Mouse (Mus musculus): ENCODE data around the gene Lsamp.
"Not testable (repeated sequence)": the region's sequence is repeated elsewhere in the genome, so short reads cannot be mapped to it uniquely, and the experiment has no call there.

Gene Lsamp

DNA sequence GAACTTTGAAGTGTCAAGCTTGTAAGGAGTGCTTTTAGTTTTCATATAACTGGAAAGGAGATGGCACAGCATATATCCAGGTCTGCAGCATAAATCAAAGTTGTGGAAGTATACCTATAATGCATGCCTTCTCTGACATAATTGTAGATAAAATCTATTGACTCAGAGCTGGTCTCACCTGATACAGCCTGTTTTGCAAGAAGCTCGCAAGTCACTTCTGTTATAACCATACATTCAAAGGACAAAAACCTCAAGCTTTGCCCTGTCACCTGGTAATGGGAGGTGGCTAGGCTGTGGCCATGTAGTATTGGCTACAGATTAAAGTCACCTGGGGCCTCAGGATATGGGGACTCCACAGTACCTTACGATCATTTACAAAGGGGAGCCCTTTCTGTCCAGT is 507.4 kb downstream of the Lsamp start:
- no peak for DNase-seq (ENCODE audit: low read depth, low spot score)

DNA sequence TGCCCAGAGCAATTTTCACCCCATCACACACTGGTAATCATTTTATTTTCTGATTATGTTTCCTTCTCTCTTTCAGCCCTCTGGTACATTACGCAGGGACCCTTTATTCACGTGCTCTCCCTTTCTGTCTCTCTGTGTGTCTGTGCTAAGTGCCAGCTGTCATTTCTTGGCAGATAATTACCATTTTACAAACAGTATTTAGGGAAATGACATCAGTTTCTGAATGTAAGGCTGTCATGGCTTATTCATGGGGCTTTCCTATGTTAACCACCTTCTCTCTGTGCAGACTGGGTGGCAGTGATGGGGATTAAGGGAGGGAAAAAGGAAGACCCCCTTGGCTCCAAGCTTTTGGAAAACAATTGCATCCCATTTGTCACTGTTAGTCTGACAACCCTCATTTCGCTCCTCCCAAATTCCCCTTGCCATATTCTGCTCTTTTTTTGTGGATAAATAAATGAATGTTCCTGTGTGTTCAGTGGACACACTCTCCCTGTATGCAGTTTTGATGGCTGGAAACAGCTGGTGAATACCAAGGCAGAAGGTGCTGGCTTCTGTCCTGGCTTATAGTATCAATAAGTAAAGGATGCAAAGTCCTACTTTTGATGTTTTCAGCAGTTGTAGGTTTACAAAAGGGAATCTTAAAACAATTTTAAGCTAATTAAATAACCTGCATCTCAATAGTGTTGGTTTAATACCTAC is 520.2 kb downstream of the Lsamp start:
- DNase-seq (ENCODE audit: low read depth, low spot score), result peak; percentile 43

DNA sequence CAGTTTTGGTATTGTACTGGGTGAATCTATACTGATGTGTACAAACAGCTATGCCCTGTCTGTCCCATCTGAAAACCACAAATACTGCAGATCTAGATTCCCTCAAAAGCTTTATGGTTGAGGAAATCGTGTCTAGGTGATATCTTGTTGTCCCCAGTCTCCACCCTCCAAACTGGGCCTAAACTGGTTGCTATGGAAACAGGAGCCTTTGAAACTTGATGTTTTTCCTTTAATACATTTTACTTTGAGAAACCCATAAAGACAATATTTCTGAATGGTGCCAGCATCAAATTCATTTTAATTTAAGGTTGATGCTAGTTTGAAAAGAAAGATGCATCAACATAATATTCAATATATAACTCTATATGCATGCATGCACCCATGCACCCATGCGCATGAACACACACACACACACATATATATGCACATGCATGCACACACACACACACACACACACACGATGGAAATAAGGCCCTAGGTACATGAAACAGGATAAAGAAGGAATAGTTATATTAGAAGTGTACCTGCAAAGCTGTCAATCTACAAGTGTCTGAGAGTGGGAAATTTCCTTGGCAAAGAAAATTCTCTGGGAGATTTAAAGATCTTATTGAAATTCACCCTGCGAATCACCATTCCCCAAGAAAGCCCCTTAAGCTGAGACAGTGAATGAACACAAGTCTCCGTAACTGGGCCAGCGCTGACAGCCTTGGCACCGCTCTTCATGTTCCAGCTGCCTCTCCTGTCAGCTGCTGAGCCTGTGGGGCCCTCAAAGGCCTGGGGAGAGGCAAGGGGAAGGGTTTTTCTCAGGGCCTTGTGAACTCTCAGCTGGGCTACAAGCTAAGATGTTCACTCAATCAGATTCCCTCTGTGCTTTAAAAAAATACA is 525.2 kb downstream of the Lsamp start:
- DNase-seq (ENCODE audit: low read depth, low spot score), result peak; percentile 34

DNA sequence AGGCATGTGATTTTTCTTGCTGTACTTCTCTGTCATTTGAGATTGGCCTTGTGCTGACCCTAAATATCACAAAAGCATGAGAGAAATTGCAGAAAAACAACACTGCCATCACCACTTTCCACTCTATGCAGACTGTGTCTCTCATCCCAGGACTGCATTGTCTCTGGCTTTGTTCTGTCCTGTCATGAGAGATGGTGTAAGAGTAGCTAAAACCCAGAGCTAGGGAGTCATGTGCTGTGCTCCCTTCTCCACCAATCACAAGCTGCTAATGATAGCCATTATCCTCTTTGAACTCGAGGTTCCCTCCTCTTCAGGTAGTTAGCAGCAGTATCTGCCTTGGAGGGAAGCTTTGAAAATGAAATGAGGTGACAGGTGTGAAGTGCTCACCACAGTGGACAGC is 552.6 kb downstream of the Lsamp start:
- DNase-seq (ENCODE audit: low read depth, low spot score), result no peak

DNA sequence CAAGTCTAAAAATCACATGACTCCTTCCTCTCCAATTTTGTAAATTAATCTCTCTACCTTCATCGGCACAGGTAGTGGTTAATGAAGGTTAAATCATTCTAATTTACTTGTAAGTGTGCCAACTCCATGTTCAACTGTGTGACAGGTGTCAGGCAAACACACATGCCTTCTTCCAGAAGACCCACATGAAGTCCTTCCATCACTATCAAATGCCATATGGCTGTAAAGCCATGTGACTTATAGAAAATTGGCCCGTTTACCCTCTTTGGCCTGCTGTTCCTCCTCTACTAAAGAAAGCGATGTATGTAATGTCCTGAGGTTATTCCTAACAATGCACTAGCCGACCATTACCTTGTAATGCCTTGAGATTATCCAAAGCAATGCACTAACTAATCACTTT is 565.5 kb downstream of the Lsamp start:
- DNase-seq (ENCODE audit: low read depth, low spot score), result no peak

DNA sequence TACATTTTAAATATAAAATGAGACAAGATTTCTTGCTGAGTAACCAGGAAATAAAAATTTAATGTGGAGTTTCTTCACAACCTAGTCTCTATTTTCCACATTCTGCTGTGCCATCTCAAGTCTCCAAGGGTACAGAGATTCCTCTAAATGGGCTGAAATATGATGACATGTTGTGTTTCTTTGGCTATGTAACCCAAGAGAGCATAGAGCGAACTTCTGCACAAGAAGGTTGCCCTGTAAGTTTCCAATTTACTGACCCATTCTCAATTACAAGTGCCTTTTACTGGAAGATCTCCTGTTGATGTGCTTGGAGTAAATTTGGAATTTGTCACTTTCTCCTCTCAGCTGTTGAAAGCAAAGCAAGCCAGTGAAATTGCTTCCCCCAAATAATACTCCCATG is 571.4 kb downstream of the Lsamp start:
- DNase-seq (ENCODE audit: low read depth, low spot score), result no peak

DNA sequence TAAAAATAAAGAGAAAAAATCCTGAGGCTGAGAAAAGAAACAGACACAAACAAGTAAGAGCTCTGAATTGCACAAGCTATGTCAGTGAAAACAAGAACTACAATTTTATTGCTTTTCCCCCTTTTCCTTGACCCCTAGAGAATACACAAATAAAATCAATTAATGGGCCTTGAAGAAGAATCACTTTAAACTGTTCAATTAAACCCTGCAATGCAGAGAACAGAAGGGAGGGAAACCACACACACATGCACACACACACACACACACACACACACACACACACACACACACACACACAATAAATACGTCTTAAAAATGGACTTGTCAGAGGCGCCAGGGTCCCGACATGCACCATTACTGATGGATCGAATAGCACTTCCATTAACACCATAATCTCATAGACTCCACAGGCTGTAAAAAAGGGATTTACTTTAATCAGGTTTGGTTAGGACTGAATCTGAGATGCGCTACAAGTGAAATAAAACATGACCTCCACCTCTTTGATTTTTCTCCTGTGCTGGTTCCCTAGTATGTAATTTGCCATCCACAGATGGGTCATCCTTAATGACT is 573.6 kb downstream of the Lsamp start:
- no peak for DNase-seq (ENCODE audit: low read depth, low spot score)

DNA sequence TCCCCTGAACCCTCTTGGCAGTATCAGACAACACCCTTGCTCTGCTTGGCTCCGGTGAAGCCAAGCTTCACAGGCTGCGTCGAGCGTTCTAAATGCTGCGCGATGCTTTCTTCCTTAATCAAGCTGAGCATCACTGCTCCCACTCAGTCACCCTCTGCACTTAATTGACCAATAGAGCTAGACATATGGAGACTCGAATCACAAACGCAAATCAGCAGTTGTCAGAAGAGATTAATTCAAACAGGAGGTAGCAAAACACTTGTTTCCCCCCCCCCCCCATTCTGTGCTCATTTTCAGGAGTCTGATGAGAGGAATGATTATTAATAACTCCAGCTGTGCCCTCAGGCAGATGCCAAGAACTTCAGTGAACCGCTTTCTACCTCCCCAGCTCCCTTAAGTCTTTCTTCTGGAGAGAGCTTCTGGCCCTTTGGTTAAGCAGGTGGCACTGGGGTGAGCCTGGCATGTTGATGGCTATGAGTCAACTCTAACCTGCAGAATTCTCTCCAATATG is 583.3 kb downstream of the Lsamp start:
- DNase-seq (ENCODE audit: low read depth, low spot score), result no peak

DNA sequence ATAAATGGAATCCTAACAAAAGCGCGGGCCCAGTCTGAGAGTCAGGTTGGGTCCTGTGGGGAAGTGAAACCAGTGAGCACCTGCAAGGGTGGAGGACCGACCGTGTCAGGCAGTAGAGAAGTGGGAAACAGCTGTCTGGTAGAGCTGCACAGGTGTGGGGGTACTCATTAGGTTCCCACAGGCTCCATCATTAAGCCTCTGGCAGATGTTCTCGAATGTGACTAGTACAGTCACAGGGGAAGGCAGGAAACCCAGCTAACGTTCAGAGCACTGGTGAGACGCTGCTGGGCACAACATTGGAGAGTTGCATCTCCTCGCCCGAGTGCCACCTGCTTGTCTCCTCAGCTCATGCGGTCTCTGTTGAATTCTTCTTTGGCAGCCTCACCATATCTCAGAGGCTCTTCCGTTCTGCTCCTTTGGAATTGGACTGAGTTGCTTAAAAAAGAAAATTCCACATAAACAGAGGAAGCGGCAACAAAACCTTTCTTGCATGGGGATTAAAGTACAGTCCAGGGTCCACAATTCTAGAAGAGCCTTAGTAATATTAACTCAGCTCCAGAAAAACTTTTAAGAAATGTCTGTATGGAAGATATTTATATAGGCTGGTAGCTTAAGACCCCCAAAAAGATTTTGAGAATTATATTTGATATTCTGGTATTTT is 588.1 kb downstream of the Lsamp start:
- DNase-seq (ENCODE audit: low read depth, low spot score), result no peak

DNA sequence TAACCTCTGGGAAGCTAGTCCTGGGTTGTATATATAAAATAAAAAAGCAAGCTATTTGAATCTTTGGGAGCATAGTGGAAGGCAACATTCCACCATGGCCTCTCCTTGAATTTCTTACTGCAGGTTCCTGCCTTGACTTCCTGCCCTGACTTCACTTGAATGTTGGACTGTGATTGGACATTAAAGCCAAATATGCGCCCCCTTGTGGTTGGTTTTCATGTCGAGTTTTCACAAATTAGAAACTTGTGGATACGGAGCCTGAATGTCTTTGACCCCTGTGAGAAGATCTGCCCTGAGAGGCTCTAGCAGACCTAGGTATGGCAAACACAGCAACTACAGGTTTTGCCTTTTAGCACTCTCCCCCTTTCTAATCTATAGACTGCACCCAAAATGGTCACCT is 597.9 kb downstream of the Lsamp start:
- DNase-seq (ENCODE audit: low read depth, low spot score), result no peak

DNA sequence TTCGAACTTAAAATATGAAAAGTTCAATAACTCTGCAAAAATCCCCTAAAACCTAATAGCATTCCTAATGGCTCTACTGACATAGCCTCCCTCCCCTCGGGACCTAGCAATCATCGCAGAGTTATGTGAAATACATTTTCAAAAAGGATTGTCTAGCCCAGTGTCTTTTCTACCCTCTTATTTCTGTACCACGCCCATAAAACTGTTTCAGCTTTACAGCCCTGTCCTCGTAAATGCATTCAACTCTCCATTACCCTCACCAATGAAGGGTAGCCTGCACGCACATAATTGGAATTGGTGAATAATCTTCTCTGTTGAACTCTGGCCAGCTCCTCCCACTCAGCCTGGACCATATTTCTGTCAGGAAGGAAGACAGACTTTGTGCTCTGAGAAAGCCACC is 609.0 kb downstream of the Lsamp start:
- no peak for DNase-seq (ENCODE audit: low read depth, low spot score)

DNA sequence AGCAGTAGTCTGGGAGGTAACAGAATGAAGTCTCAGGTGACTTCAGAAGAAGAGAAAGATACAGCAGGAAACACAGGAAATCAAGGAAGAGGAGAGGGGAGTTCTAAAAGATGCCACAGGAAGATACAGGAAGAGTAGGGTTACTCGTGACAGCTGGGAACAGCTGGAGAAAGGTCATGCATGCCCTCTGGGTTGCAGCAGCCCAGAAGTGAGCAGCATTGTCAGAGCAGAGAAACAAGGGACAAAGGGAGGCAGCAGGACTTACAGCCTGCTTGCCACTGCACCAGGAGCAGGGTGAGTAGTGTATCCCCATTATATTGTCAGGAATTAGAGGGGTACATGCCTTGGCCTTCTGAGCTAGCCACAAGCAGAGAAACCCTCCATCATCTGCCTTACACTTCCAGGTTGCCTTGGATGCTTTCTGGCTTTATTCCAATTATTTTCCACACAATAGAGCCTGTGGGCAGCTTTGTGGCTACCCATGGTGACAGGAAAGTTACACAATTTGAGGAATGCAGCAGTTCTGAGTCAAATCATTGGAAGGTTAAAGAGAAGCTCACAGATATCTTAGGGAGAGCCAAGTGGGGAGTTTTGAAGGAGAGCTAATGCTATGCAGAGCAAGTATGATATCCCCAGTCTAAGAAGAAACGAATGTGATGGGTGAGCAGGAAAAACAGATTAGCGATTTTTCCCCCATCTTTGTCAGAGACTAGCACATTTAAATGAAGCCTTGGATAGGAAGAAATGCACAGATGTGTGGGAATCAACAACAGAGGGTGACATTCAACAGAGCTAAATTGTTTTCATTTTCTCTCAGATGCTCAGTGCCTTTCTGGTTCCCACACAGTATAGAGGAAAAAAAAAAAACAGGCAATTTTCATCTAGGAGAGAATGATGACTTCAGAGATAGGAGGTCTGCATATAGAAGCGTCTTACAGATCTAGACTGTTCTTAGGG is 617.5 kb downstream of the Lsamp start:
- peak; percentile 49 for DNase-seq (ENCODE audit: low read depth, low spot score)

DNA sequence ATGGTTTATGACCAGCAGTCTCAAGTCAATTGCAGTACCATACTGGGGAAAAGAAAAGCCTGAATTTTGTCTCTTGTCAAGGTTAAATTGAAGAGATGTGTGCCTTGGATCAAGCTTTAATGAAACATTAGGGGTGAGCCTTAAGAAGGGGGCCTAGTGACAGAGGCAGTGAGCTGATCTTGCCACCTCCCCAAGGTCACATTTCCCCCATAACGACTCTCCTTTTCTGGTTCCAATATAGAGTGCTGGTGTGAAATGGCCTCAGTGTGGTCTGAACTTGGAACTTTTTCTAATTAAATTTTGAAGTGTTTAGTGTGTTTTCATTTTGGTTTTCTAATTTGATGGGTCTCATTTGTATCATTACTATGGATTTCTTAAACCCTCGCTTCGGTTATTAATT is 623.3 kb downstream of the Lsamp start:
- no peak for DNase-seq (ENCODE audit: low read depth, low spot score)

DNA sequence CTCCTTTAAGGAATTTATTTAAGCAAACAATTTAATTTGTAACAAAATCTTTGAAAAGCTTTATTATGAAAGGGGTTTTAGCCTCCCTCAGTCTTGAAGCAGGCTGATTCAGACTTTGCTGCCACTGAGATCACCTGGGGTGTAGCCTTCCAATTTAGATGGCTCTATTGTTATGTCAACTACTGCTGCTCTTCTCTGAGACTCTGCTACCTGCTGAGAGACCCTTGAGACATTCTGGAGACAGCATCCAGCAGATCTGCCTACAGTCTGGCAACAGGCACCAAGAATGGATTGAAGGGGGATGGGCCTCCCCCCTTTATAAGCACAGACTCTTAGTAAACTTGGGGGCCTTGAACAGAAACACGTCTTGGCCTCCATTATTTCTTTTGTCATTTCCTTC is 632.5 kb downstream of the Lsamp start:
- DNase-seq (ENCODE audit: low read depth, low spot score), result not testable (repeated sequence)

DNA sequence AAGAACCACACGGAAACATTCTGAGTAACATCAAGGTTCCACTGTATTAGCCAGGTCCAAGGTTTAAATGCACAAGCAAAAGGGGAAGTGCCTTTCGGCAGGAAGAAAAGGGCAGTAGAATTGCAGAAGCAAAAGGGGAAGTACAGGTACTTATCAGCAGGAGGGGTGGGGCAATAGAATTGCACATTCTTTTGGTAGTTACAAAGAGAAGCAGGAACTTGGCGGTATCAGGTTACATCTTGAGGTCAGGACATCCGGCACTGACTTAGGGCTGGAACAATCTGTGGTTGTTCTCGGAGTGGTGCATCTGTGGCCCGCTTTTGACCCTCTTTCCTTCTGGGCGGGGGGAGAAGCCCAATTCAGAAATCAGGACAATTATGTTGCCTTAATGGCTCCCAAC is 636.9 kb downstream of the Lsamp start:
- DNase-seq (ENCODE audit: low read depth, low spot score), result not testable (repeated sequence)

DNA sequence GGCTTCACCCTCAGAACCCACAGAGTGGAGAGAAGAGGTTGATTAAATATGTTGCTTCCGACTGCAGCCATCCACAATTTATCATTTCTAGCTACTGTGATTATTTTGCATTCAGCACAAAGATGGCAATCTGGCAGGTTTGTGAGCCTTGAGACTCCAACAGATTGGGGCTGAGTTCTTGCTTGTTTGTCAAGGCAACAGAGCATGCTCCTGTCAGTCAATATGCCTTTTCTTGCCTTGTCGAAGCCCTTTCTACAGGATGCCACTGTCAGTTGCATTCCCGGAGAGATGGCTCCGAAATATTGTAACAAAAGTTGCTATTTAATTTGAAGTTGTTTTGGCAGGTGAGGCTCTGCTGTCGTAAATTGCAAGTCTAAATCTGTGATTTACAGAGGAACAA is 643.0 kb downstream of the Lsamp start:
- DNase-seq (ENCODE audit: low read depth, low spot score), result peak; percentile 34

DNA sequence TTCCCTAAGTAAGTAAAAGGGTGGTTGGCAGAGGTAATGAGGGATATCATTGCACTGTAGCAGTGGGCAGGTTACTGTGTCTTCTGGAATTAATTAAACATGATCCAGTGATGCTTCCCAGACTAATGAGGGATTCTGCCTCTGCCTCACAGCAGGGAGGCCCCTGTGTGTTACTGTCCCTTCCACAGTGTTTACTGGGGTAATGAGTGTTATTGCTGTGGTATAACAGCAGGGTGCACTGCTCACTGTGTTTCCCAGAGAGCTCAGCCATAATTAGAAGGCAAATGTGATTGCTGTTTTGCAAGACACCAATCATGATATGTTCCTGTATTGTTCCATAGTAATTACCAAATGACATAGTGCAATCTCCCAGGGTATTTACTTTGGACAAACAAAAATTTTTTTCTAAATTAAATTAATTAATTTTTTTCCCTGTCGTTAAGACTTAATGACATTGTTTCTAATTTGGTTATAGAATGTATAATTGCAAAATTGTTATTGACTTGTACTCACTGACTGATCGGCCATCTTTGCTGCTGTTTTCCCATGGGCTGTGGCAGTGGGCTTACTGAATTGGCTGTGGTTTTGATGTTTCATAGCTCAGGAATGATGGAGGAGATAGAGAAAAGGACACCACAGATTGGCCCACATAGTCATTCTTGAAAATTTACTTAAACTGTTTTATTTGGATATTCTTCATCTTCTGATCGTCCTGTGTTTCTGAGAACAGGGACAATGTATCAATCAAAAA is 655.6 kb downstream of the Lsamp start:
- DNase-seq (ENCODE audit: low read depth, low spot score), result no peak

DNA sequence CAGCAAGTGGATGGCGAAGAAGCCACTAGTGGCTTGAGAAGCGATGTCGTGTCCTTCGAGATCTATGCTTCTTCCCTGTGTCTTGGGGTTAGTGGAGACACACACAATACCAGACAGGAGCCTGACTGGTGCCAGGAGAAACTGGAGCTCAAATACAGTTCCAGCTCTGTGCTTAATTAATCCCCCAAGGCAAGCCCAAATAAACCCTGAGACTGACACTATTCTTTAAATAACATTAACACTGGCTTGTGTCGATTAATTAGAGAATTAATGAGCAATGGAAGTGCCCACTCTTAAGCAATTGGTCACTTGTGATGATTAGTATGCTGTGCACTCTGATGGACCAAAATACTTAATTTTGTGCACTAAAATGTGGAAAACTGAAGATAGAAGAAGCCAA is 668.6 kb downstream of the Lsamp start:
- no peak for DNase-seq (ENCODE audit: low read depth, low spot score)

DNA sequence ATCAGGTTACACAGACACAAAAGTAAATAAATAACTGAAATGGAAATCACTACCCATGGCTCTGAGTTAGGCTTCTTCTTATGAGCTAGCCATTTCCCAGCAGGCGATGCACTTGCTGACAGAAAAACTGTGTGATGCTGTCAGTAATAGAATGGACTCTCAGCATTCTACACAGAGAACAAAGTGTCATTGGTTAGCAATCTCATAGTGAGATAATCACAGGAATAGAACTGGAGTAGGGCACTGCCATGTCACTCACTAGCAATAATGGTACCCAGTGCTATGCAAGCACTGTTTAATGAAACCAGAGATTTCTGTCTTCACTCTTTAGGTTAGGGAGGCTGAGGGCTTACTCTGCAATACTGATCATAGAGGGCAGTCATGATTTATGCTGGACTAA is 669.3 kb downstream of the Lsamp start:
- no peak for DNase-seq (ENCODE audit: low read depth, low spot score)

DNA sequence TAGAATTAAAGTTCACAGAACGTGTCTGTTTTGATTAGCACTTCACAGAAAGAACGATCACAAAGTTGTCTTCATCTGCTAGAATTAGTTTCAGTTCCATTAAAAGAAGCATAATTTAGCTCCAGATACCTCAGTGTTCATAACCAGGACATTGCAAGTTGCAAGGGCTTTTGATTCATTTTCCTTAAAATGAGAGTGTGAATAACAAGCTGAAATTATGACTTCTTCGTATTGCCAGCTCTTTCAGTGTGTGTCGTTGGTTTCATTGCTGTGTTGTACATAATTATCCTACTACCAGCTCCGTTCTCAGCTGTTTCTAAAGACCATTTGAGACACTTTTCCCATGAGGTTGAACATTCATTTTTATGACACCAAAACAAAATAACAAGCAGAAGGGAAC is 672.2 kb downstream of the Lsamp start:
- DNase-seq (ENCODE audit: low read depth, low spot score), result no peak

All from brain, embryonic 18.5 days (tissue).